Mouse (Mus musculus) kidney, embryonic 16.5 days (tissue): ENCODE data around the gene Gm1123. TPM values are rescaled to one million over a fixed set of nuclear protein-coding genes. Genes with fewer than 3 reads are reported as not detected.

ENCODE experiments used
- ATAC-seq: fragments of 200-750 bp; cut with Nextera tagmentation; 2 replicates; pipeline ENCODE4 v1.8.0; 2017; ENCODE audit warnings: moderate TSS enrichment; ENCODE audit not compliant: low FRiP score, low TSS enrichment
- H3K27ac ChIP-seq: fragments of 300-500 bp; sonication (generic); 2 replicates; pipeline ENCODE4 v1.5.1; 2014; ENCODE audit warnings: low read length
- H3K27me3 ChIP-seq: fragments of 300-500 bp; sonication (generic); 2 replicates; pipeline ENCODE4 v1.6.1; 2014; ENCODE audit warnings: low read length, control low read depth, mixed read lengths; ENCODE audit not compliant: insufficient read depth
- H3K36me3 ChIP-seq: fragments of 300-500 bp; sonication (generic); 2 replicates; pipeline ENCODE4 v1.6.1; 2014; ENCODE audit warnings: low read length, control low read depth, mixed read lengths; ENCODE audit not compliant: insufficient read depth
- H3K4me1 ChIP-seq: fragments of 300-500 bp; sonication (generic); 2 replicates; pipeline ENCODE4 v1.6.1; 2014; ENCODE audit warnings: low read length, control low read depth, mixed read lengths; ENCODE audit not compliant: insufficient read depth
- H3K4me2 ChIP-seq: fragments of 300-500 bp; sonication (generic); replicated peaks from 2 replicates; pipeline ENCODE4 v1.6.1; 2014; ENCODE audit warnings: low read depth, low read length
- H3K4me3 ChIP-seq: fragments of 300-500 bp; sonication (generic); 2 replicates; pipeline ENCODE4 v1.5.1; 2014; ENCODE audit warnings: mild to moderate bottlenecking, low read length
- H3K9ac ChIP-seq: fragments of 300-500 bp; sonication (generic); replicated peaks from 2 replicates; pipeline ENCODE4 v1.6.1; 2014; ENCODE audit warnings: low read length
- H3K9me3 ChIP-seq: fragments of 300-500 bp; sonication (generic); 2 replicates; pipeline ENCODE4 v1.6.1; 2016; ENCODE audit warnings: low read length, control low read depth
- WGBS: fragments of 180-500 bp; shearing (Covaris S2); extraction: QIAGEN DNeasy Blood & Tissue Kit; methylation state at CpG from one replicate; pipeline ENCODE4 v1.1.7; 2014; 5-methylcytosine and 5-hydroxymethylcytosine counted together
- polyA plus RNA-seq: library from polyadenylated mRNA; unstranded; fragments of >200 nt; fragmentation: Nextera tagmentation; extraction: Ambion mirVana; gene quantifications from 2 replicates; pipeline ENCODE4 v1.2.1, GENCODE M21; 2015

Gm1123 gene
- polyA plus RNA-seq, 1 experiment from 2014 or later = 0.10 TPM

DNA sequence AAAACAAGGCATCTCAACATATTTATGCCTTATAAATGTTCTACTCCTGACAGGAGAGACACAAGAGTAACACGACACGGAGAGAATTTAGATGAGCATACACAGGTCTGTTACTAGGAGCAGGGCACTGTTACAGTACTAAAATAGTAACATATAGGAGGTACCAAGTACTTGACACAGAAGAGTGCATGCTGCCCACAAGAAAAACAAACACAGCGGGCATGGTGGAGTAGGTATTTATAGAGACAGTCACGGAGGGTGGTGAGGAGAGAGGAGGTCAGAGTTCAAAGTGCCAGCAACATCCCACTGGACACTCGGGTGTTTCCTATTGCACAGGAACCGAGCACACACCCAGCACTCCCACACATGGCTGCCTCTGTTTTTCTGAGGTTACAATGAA is 14.2 kb upstream of the Gm1123 start:
- H3K4me2 ChIP-seq = no peak overlapping the region
- ATAC-seq = peak; percentile 77
- no peaks in the 10 kb centered on the region for H3K36me3 ChIP-seq
- H3K27ac ChIP-seq = no peak overlapping the region; the same call in 1 of the 2 replicates
- no peak overlapping the region for H3K4me3 ChIP-seq
- H3K4me1 ChIP-seq = peaks cover 6% of the 10 kb centered on the region; the same call in 1 of the 2 replicates
- H3K9ac ChIP-seq = no peak overlapping the region
- 23% methylated on average over 6 of the region's 6 CpGs for WGBS
- H3K9me3 ChIP-seq = no peaks in the 10 kb centered on the region
- no peaks in the 10 kb centered on the region for H3K27me3 ChIP-seq

DNA sequence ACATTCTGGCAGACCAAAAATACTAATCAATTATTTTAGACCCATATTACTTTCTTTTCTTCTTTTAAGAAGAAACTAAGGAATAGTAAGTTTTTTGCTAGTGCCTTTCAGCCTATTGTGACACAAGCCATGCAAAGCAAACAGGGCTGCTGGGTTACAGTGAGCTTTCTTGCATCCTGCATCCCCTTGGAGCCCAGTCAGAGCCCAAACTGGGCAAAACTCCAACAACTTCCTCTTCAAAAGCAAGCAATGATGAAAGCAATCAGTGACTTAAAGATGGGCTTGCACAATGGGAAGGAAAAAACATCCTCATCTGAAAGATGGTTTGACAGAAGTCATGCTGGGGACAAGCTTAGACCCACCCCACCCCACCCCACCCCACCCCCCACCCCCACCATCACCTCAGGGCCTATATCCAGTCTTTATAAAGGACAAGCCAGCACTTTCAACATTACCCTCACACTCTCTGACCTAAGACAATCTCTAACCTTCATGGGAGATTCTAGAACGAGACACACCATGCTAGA is 13.3 kb upstream of the Gm1123 start:
- H3K9ac ChIP-seq = no peak overlapping the region
- H3K4me2 ChIP-seq = no peak overlapping the region
- 67% methylated on average over 1 of the region's 1 CpGs for WGBS
- H3K4me3 ChIP-seq = no peak overlapping the region
- no peaks in the 10 kb centered on the region for H3K9me3 ChIP-seq
- H3K4me1 ChIP-seq = peaks cover 6% of the 10 kb centered on the region; the same call in 1 of the 2 replicates
- H3K36me3 ChIP-seq = no peaks in the 10 kb centered on the region
- H3K27me3 ChIP-seq = no peaks in the 10 kb centered on the region
- no peak overlapping the region for H3K27ac ChIP-seq
- ATAC-seq = no peak

DNA sequence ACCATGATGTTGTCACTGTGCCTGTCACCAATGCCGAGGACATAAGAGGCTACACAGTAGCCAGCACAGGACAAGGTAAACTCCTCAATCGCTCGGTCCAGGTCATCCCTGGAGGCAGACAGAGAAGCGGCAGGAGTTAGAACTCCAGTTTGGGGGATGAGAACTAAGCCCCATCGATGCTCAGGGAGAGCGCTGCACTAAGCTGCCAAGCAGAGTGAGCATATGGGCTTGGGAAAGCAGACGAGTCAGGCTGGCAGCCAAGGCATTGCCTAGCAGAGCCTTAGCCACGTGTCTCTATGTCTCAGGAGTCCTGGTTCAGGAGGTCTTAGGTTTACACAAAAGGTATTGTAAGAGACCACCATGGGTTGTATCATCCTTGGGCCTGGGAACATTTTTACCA is 9.2 kb upstream of the Gm1123 start:
- Histone ChIP-seq H3K4me2 (no peak overlapping the region), H3K36me3 (no peaks in the 10 kb centered on the region), H3K27ac (no peak overlapping the region), H3K27me3 (no peaks in the 10 kb centered on the region), H3K4me1 (peaks cover under 1% of the 10 kb centered on the region; the same call in 1 of the 2 replicates), H3K4me3 (no peak overlapping the region), H3K9ac (no peak overlapping the region), H3K9me3 (no peaks in the 10 kb centered on the region)
- WGBS = 87% methylated on average over 8 of the region's 8 CpGs
- no peak for ATAC-seq

DNA sequence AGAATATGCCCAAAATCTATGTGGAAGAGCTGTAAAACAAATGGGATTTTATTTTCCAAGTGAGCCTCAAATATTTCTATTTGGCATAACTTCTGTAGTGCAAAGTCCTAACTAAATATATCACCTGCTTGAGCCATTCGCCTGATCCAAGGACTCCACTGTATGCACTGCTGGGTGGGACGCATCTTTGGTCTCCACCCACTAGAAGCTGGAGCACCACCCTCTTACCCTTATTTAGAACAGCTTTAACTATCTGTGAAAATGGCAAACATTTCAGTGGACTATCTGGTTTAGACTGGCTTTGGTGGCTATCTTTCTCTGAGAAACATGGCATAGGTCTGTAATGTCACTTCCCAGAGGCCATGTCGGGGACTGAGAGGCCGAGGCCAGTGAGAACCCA is 7.1 kb upstream of the Gm1123 start:
- Histone ChIP-seq H3K4me2 (no peak overlapping the region), H3K9ac (no peak overlapping the region), H3K27me3 (no peaks in the 10 kb centered on the region), H3K4me1 (no peaks in the 10 kb centered on the region), H3K9me3 (no peaks in the 10 kb centered on the region), H3K4me3 (no peak overlapping the region), H3K36me3 (peaks cover 3% of the 10 kb centered on the region; the same call in 1 of the 2 replicates), H3K27ac (no peak overlapping the region)
- 88% methylated on average over 4 of the region's 4 CpGs for WGBS
- ATAC-seq = no peak

DNA sequence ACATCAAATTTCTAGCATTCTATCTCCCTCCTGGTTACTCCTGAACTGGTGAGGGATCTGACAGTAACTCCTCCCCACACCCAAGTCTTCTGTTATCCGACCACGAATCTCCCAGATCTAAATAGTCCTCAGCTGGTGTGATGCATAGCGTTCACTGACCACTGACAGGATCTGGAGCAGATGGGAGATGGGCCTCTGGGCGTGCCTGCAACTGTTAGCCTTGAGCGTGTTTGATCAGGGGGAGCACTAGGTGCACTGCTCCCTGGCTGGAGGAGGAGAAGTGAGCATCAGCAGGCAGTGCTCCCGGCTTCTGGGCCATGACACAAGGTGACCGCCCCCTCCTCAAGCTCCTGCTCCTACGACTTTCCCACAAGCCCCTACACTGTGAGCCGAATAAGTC is 6.5 kb upstream of the Gm1123 start:
- Histone ChIP-seq H3K4me3 (no peak overlapping the region), H3K36me3 (peaks cover 3% of the 10 kb centered on the region; the same call in 1 of the 2 replicates), H3K9ac (no peak overlapping the region), H3K4me2 (no peak overlapping the region), H3K4me1 (no peaks in the 10 kb centered on the region), H3K27ac (no peak overlapping the region), H3K9me3 (no peaks in the 10 kb centered on the region), H3K27me3 (no peaks in the 10 kb centered on the region)
- ATAC-seq = no peak
- 67% methylated on average over 9 of the region's 9 CpGs for WGBS

DNA sequence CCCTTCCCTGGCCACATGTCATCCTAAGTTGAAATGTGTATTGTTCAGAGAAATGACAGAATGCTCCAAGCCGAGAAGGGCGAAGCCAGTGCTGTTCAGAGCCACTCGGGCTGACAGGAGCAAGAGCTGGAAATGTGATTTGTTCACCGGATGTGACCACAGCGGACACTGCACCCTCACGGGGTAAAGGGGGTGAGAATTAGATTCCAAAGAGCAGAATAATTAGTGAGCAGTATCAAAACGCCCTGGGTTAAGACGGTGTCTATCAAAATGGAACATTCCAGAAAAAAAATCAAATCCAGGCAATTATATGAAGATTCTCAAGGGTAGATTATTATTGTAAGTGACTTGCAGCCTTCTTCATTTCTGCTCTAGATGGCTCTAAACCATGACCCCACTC is 1.4 kb downstream of the Gm1123 start:
- Histone ChIP-seq H3K9me3 (no peaks in the 10 kb centered on the region), H3K4me2 (no peak overlapping the region), H3K36me3 (no peaks in the 10 kb centered on the region), H3K27me3 (no peaks in the 10 kb centered on the region), H3K4me3 (no peak overlapping the region), H3K27ac (no peak overlapping the region), H3K4me1 (no peaks in the 10 kb centered on the region), H3K9ac (no peak overlapping the region)
- ATAC-seq = no peak
- WGBS = 89% methylated on average over 8 of the region's 8 CpGs

DNA sequence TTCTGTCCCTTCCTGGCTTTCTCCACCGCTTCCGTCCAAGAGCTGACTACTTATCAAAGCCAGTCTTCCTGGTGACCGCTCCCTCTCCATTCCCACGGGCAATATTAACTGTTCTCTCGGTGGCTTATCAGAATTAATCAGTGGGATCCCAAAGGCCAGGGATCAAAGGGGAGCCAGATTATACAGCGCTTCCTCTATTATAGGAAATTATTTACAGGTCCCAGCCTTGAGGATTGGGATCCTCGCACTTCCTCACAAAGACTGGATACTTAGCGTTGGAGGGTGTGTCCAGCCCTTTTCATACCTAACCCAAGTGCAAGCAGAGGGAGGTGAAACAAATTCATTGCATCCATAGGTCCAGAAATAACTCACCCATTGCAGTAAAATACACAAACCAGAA is 3.5 kb downstream of the Gm1123 start:
- no peak overlapping the region for H3K4me3 ChIP-seq
- no peaks in the 10 kb centered on the region for H3K36me3 ChIP-seq
- H3K4me2 ChIP-seq = no peak overlapping the region
- no peaks in the 10 kb centered on the region for H3K9me3 ChIP-seq
- no peak for ATAC-seq
- WGBS = 59% methylated on average over 8 of the region's 8 CpGs
- H3K9ac ChIP-seq = no peak overlapping the region
- H3K4me1 ChIP-seq = no peaks in the 10 kb centered on the region
- H3K27ac ChIP-seq = no peak overlapping the region
- H3K27me3 ChIP-seq = no peaks in the 10 kb centered on the region

DNA sequence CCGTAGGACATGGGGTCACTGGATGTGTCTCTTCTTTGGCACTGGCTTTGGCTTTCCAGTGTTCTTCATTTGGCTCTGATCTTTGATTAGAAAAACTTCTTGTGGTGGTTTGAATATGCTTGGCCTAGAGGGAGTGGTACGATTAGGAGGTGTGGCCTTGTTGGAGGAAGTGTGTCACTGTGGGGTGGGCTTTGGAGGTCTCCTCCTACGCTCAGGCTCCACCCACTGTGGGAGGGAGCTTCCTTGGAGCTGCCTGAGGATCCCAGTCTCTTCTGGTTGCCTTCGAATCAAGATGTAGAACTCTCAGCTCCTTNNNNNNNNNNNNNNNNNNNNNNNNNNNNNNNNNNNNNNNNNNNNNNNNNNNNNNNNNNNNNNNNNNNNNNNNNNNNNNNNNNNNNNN is 13.8 kb downstream of the Gm1123 start:
- Histone ChIP-seq H3K4me3 (no peak overlapping the region), H3K9ac (no peak overlapping the region), H3K4me1 (no peaks in the 10 kb centered on the region), H3K4me2 (no peak overlapping the region), H3K9me3 (no peaks in the 10 kb centered on the region), H3K27me3 (no peaks in the 10 kb centered on the region), H3K36me3 (no peaks in the 10 kb centered on the region), H3K27ac (no peak overlapping the region)
- 85% methylated on average over 4 of the region's 4 CpGs for WGBS
- ATAC-seq = no peak

DNA sequence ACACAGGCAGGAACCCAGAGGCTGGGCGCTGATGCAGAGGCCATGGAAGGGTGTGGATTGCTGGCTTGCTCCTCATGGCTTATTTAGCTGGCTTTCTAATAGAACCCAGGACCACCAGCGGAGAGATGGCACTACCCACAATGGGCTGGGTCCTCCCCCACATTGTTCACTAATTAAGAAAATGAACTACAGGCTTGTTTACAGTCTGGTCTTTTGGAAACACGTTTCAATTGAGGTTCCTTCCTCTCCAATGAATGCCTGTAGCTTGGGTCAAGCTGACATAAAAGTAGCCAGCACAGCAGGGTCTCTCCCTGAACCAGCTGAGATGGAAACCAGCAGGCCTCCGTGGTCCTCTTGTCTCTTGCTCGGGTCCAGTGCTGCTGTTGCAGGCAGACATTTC is 14.3 kb downstream of the Gm1123 start:
- Histone ChIP-seq H3K4me3 (no peak overlapping the region), H3K27ac (no peak overlapping the region), H3K9ac (no peak overlapping the region), H3K4me2 (no peak overlapping the region), H3K4me1 (no peaks in the 10 kb centered on the region), H3K36me3 (no peaks in the 10 kb centered on the region), H3K9me3 (no peaks in the 10 kb centered on the region), H3K27me3 (no peaks in the 10 kb centered on the region)
- 38% methylated on average over 5 of the region's 5 CpGs for WGBS
- ATAC-seq = no peak

DNA sequence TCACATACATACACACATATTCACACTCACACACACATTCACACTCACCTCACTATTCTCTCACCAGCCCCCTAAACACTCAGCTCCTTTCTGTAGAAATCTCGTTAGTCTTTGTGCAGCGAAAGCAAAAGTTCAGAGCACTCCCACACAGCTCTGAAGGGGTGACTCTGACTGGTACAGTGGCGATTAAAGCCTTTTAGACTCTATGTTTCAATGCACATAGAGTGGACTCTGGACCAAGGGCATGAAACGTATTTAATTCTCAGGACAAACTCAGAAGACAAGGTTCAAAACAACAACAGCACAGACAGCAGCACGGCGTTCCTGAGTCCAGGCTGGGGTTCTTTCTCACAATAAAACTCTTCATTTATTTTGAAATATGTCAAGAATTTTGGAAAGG is 17.8 kb downstream of the Gm1123 start:
- Histone ChIP-seq H3K4me2 (no peak overlapping the region), H3K36me3 (no peaks in the 10 kb centered on the region), H3K4me3 (no peak overlapping the region), H3K27me3 (no peaks in the 10 kb centered on the region), H3K27ac (no peak overlapping the region), H3K4me1 (no peaks in the 10 kb centered on the region), H3K9me3 (no peaks in the 10 kb centered on the region), H3K9ac (no peak overlapping the region)
- peak; percentile 80 for ATAC-seq
- WGBS = 52% methylated on average over 6 of the region's 6 CpGs
